25 mouse cellular contexts compared by ENCODE assay signal in the genomic region with DNA sequence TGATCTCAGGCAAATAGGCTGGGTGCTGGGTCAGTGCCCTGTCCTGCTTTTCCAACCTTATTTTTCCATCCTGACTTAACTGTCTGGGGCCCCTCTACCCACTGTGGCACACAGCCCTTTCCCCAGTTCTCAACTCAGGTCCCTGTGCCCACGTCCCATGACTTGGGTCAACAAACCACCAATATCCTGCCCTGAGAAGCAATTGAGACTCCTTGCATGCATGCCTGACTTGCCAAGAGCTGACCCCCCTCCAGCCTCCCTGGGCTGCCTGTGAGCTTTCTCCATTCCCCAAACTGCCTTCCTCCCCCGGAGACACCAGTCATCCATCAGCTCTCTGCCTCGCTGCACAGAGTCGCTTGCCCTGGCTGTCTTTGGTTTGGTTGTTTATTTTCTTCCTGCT. TPM values are rescaled to one million over a fixed set of nuclear protein-coding genes. Genes with fewer than 3 reads are reported as not detected.
"Had no signal": no experiment of that assay in that cellular context is flagged by ENCODE, and none has a peak within 500 bp of the region (broad histone marks: within the 10 kb centered on the region; RNA-seq: fewer than 3 reads in every experiment).

No protein-coding gene starts in this region.

- H3K36me3 ChIP-seq: heart, embryonic 10.5 days; heart, embryonic 12.5 days; hindbrain, embryonic 12.5 days; hindbrain, embryonic 15.5 days; limb, embryonic 13.5 days; limb, embryonic 15.5 days; liver, embryonic 12.5 days had no signal

- H3K4me3 ChIP-seq: heart, embryonic 10.5 days; heart, embryonic 12.5 days; hindbrain, embryonic 12.5 days; hindbrain, embryonic 15.5 days; limb, embryonic 13.5 days; limb, embryonic 15.5 days; liver, embryonic 12.5 days had no signal

- DNase-seq: forebrain, postnatal 0 days; gastrocnemius, postnatal 14 days; gastrocnemius, postnatal 36 days; heart, adult 18-20 months; heart, postnatal 10 days; kidney, adult 2 months; kidney, postnatal 10 days; layer of hippocampus, adult 9-11 months; layer of hippocampus, postnatal 36 days; left cerebral cortex, postnatal 4 days; lung, adult 18-20 months had no signal

- H3K9me3 ChIP-seq: heart, embryonic 10.5 days; heart, embryonic 12.5 days; hindbrain, embryonic 12.5 days; hindbrain, embryonic 15.5 days; limb, embryonic 13.5 days; limb, embryonic 15.5 days; liver, embryonic 12.5 days had no signal

- H3K4me1 ChIP-seq: heart, embryonic 12.5 days; hindbrain, embryonic 12.5 days; hindbrain, embryonic 15.5 days; limb, embryonic 13.5 days; limb, embryonic 15.5 days; liver, embryonic 12.5 days had no signal

- H3K27me3 ChIP-seq: heart, embryonic 12.5 days; hindbrain, embryonic 12.5 days; hindbrain, embryonic 15.5 days; limb, embryonic 13.5 days had no signal

- H3K27ac ChIP-seq: heart, embryonic 10.5 days; hindbrain, embryonic 12.5 days; hindbrain, embryonic 15.5 days; hindbrain, postnatal 0 days; limb, embryonic 13.5 days; limb, embryonic 15.5 days; liver, embryonic 12.5 days; liver, embryonic 14.5 days had no signal

- H3K4me2 ChIP-seq: heart, embryonic 12.5 days; hindbrain, embryonic 12.5 days; hindbrain, embryonic 15.5 days; limb, embryonic 13.5 days; limb, embryonic 15.5 days; liver, embryonic 12.5 days had no signal

- ATAC-seq: forebrain, postnatal 0 days; hindbrain, postnatal 0 days; intestine, embryonic 16.5 days; liver, embryonic 12.5 days had no signal

- H3K9ac ChIP-seq: forebrain, postnatal 0 days; heart, embryonic 12.5 days; hindbrain, embryonic 12.5 days; hindbrain, embryonic 15.5 days; limb, embryonic 13.5 days; limb, embryonic 15.5 days; liver, embryonic 12.5 days; liver, embryonic 14.5 days had no signal

RNA-seq across cellular contexts. Expression of gene Syndig1l, which starts 28.4 kb away (rescaled TPM):
- polyA plus RNA-seq: heart, embryonic 12.5 days; heart, embryonic 14.5 days; heart, embryonic 16.5 days; kidney, adult 2 months; limb, embryonic 11.5 days; limb, embryonic 13.5 days; limb, embryonic 15.5 days; liver, adult 2 months; liver, embryonic 12.5 days had no signal
